Mouse (Mus musculus) urinary bladder, postnatal 36 days (tissue): ENCODE measurements around the gene Ntrk2.

Source experiments
- DNase-seq, 2 experiments: peaks; one replicate each; pipeline ENCODE4 v3.0.0; 2022; ENCODE audit warnings: low spot score in 2 of 2, mixed read lengths in 1 of 2

Ntrk2 gene

DNA sequence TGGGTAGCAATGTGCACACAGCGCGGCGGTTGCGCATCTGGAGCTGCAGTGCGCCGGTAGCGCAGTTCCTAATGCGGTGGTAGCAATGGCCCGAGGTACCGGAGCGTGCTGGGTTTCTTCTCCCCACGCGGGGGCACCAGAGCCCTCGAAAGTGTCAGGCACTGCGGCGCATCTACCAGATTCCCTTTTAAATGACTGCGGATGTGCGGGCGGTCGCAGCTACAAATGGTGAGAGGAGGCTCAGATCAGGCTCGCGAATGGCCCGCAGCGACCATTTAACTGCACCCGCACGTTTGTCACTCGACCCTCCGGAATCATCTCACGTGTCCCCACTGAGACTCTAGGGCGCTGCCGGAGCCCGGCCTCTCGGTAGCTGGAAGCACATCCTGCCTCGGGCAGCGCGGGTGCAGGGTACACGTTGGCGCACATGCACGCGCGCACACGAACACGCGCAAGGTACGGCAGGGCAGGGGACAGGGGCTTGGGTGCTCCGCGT, at the start of gene Ntrk2:
TSS of gene Ntrk2 (plus strand) at position 173 of the 496 bp plus-strand sequence.
- peak; percentile 64 to 79 for DNase-seq

DNA sequence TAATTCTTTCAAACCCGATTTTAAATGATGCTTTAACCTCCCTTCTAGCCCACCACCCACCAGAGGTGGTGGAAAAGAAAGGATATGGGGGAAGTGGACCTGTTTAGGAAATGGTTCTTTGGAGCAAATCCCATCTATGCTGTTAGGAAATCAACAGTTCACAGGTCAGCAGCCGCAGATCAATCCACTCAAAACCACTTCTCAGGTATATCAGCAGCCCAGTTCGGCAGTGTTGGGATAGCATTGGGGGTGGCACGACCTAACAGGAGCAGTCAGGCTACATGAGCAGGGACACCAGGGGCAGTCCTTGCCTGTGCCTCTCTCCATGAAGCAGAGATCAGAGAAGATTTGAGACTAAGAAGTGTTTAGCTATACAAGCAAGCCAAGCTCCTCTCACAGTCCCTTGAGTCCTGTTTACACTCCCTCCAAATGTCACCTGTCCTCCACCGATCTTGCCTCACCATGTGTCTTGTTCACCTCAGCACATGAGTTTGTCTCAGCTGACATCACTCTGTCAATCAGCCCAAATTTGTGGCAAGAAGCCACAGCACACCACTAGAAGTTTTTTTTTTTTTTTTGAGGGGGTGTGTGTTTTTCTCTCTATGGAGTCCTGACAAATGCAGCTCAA, 45.3 kb upstream of the Ntrk2 start:
- DNase-seq: no peak

DNA sequence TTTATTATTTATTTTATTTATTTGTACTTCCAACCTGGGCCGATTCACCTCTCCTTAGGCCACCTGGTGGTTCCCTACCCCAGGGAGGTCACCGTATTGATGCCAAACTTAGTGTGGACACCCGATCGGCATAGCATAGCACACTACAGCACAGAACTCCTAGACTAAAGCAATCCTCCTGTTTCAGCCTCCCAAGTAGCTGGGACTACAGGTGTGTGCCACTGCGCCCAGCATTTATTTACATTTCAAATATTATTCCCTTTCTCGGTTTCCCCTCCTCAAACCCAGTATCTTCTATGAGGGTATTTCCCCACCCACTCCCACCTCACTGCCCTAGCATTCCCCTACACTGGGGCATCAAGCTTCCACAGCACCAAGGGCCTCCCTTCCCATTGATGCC, 38.1 kb upstream of the Ntrk2 start:
- DNase-seq: no peak

DNA sequence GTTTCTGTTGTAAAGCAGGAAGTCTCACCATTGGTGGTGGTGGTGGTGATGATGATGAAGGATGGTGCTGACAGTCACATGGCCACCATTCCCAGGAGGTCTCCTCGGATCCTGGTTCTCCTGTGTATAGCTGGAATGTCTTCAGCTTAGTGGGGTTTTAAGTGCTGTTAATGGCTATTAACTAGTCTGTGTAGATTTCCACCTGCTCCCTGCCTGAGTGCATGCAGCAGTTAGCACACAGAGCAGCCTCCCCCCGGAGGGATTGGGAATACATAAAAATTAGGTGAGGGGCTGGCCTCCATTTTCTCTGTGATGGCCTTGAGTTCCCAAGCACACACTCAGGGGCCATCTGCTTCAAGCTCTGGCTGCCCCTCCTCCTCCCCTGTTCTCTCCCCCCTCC, 36.9 kb upstream of the Ntrk2 start:
- DNase-seq: no peak

DNA sequence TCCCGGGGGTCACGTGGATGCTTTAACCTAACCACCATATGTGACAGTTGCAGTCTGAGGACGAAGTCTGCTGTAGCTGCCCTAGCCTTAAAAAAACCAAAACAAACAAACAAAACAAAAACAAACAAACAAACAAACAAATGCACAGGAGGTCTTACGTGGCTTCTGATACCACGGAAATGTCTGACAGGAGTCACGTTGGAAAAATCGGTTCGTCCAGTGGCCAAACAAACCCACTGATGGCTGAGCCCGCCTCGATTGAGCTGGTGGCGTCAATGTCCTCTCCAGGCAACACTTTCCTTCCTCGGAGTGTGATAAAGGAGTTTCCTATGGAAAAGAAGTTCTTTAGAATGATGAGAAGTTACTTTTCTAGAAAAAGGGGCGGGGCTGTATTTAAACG, 27.1 kb upstream of the Ntrk2 start:
- DNase-seq: no peak

DNA sequence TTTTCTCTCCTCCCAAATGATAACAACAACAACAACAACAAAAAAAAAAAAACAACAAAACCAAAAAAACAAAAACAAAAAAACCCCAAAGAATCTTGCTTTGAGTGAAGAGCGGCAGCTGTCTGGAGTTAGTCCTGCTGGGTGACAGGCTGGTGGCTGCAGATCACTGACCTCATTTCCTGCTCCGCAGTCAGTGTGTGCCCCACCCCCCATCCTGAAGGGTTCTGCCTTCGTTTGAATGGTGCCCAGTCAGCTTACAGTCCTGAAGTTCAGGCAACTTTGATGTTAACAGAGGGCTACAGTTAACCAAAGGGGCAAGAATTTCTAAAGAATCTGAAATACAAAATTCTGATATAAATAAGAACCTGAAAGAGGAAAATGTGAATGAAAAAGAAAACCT, 19.9 kb upstream of the Ntrk2 start:
- no peak for DNase-seq

DNA sequence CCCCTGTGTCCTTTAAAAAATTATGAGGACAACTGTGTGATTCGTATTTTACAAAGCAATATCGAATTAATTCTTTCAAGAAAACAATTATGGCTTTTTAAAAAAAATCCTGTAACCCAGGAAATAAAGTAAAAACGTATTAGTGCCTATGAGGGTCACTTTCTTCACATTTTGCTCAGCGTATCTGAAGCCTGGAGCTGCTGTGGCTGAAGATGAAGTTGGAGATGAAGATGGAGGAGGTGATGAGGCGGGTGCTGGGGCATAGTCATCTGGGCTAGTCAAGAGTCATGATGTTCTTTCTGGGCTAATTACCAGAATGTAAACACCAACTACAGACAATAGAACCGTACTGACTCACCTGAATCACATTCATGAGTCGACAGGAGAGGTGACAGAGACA, 15.6 kb upstream of the Ntrk2 start:
- no peak for DNase-seq

DNA sequence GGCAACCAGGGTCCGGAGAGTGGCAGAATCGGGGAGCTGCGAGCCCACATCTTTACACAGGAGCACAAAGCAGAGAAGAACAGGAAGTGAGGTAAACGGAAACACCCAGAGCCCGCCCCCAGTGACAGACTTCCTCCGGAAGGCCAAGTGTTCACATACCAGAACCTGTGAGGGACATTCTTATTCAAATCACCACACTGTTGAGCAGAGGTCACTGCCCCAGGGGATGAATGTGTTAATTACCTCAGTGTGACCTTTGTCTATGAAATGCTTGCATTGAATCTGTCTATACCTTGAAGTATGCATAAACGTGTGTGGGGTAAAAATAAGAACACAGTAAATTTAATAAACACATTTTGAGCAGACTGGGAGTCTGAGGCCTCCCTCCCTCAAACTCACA, 9.0 kb upstream of the Ntrk2 start:
- no peak for DNase-seq

DNA sequence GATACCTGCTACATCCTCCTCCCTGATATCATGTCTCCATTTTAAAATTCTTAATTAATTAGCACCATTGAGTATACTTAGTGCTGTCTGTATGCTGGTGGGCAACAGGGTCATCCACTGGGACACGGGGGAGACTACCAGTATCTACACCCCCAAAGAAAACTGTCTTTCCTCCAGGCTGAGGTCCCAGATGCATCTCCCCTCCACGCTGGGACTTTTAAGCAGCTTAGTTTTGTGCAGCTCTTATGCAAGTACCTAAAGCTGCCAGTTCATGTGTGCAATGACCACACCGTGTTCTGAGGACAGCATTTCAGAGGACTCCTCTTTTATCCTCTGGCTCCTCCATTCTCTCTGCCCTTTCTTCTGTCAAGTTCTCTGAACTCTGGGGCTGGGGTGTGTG, 5.1 kb upstream of the Ntrk2 start:
- no peak for DNase-seq

DNA sequence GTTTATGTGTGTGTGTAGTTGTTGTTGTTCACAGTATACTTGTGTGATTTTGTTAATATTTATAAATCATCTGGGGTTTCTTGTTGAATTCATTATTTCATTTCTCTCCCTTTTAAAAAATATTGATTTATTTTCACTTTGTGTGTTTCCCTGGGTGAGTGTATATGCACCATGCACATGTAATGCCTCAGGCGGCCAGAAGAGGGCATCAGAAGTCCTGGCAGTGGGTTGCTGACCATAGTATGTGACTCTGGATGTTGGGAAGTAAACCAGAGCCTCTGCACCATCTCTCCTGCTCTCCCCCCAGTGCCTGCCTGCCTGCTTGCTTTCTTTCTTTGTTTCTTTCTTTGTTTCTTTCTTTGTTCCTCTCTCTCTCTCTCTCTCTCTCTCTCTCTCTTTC, 2.5 kb upstream of the Ntrk2 start:
- no peak for DNase-seq

DNA sequence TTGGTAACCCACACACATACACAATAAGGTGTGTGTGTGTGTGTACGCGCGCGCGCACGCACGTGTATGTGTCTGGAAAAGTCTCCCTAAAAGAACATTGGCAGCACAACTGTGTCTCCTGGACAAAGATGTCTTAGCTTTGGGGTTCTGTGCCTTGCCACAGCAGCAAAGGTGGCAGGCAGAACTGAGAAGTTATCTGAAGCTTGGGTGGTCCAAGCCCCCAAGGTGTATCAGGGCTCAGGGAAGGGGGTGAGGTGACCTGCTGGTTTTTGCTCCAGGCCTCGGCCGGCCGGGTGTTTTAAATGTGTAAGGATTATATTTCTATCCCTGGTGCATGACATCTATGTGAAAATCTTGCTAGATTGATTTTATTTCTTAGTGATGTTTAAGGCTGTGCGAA, 536 bp upstream of the Ntrk2 start:
- no peak for DNase-seq

DNA sequence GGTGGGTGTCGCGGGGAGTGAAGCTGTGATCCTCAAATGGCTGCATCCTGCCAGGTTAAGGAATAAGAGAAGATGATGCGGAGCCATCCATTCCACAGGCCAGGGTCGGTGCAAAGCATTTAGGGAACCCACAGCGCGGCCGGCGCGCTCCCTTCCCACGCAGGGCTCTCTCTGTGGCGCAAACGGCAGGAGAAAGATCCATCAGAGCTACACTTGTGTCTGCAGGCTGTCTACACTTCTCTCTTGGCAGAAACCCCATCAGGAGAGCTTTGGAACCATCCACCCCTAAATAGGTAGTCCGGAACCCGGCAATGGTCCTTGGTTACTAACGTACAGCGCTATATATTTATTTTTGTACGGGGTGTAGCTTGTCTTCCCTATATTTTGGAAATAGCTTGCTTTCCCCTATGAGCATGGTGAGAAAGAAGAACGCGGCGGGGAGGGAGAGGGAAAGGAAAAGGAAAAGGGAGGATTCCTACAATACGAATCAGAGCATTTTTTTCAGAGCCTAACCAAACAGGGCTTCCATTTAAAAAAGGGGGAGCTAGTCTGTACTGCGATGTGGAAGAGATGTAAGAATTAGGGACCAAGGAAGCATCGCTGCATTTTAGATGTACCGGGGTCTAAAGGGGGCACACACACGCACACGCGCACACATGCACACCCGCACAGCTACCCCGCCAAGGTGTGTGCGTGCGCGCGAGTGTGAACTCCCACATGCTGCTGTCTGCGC, 693 bp downstream of the Ntrk2 start:
- DNase-seq: no peak

DNA sequence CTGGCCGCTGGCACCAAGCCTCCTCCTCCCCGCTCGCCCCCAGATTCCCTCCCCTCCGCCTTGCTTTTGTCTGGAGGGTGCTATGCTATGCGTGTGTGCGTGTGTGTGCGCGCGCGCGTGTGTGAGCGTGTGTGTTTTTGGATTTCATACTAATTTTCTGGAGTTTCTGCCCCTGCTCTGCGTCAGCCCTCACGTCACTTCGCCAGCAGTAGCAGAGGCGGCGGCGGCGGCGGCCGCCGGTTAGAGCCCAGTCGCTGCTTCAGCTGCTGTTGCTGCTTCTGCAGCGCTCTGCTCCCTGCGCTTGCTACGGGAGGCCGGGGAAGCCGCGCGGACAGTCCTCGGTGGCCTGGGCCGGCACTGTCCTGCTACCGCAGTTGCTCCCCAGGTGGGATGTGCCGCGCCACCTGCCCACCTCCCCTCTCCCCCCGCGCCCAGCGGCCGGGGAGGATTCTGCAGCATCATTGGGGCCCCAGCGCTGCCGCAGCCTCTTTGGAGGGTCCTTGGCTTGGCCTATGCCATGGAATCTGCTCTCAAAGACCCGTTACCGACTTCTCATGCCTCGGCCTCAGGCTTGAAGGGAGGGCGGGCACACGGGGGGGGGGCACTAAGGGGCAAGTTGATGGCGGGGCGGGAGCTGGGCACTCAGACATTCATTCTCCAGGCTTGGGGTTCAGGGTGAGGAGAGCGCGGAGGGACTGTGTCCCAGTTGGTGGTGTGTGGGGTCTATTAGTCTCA, 1.4 kb downstream of the Ntrk2 start:
- peak in 1 of 2 experiments; percentile 5 for DNase-seq

DNA sequence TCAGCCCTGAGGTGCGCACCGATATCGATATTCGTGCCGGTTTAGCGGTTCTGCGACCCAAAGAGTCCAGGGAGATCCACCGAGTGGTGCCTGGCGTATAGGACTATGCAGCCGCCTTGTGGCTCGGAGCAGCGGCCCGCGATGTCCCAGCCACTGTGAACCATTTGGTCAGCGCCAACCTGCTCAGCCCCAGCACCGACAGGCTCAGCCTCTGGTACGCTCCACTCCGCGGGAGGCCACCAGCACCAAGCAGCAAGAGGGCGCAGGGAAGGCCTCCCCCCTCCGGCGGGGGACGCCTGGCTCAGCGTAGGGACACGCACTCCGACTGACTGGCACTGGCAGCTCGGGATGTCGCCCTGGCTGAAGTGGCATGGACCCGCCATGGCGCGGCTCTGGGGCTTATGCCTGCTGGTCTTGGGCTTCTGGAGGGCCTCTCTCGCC, 2.0 kb downstream of the Ntrk2 start:
- peak in 1 of 2 experiments; percentile 15 for DNase-seq

DNA sequence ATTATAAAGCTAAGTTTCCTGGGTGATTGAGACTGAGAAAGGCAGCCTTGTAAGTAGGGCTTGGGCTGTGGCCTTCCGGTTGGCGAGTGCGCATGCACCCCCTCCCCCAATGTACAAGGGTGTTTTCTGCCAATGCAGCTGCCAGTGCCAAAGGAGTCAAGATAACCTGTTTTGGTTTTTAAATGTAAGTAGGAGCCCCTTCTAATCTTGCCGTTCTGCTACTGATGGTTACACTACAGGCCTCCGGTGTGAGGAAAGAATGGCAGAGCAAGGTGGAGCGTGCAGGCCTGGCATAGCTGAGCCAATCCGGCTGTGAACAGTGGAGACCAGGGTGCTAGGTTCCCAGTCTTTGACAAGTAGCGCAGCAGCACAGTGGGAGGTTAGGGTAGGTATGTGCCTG, 3.6 kb downstream of the Ntrk2 start:
- DNase-seq: no peak

DNA sequence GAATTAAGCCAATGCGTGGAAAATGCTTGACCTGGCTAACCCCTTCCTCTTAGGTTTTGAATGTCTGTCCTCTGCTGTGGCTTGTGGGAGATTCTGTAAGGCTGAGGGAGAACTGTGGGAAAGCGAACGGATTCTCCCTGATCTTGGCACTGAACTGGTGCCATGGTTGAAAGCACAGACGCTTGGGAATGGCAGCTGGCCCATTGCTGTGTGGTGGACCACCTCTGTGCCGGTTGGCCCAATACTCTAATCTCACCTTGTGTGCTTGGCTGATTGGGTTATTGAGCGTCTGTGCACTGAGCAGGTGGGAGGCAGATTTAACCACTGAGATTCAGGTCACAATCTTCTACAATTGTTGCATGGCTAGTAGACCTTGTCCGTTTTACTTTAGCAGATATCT, 18.4 kb downstream of the Ntrk2 start:
- DNase-seq: no peak

DNA sequence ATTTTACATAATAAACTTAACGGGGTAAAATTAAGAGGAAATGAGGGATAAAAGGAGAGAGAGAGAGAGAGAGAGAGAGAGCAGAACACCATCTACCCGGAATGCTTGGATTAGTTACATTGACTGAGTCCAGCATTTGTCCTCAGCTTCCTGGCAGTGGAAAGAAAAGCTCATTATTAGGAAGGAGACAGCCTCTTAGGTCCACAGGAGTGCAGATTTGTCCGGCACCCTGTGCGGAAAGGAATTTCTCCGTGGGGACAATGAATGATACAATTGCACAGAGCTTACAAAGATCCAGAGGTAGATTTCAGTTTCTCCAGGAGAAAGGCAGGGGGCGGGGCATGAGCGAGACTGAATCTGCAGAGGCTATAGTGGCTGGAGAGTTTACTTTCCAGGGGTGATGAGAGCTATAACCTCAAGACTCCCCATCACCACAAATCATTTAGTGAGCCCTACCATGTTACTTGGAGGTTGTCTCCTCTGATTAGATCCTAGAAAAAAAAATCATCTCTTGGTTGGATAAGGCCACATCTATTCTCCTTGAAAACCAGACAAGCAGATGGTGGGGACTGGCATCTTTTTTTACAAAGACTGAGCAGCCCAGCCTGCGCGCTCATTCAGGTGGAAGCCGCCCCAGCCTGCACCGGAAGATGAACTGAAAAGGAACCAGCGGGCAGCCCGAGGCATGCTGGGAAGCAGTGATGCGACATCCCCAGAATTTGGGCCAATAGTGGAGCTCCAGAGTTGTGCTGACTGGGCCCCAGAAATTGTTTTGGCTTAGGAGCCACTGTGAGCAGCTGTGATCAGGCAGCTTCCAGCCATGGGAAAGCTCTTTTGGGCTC, 20.2 kb downstream of the Ntrk2 start:
- no peak for DNase-seq

DNA sequence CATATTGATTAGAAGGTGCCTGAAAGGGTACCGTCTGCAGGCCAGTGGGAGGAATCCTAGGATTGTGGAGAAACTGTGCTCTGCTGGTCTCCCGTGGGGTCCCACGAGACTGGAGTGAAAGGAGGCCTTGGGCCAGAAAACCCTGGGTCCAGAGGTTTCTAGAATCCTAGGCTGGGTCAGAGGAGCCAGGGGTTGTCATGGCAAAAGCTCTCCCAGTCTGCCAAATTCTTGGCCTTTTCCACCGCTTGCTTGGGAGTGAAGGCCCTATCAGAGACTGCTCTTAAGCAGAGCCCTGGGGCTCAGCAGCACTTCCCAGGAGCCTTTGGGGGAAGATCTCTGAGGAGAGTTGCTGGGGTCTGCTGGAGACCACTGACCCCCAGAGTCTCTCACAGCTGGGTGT, 25.6 kb downstream of the Ntrk2 start:
- no peak for DNase-seq

DNA sequence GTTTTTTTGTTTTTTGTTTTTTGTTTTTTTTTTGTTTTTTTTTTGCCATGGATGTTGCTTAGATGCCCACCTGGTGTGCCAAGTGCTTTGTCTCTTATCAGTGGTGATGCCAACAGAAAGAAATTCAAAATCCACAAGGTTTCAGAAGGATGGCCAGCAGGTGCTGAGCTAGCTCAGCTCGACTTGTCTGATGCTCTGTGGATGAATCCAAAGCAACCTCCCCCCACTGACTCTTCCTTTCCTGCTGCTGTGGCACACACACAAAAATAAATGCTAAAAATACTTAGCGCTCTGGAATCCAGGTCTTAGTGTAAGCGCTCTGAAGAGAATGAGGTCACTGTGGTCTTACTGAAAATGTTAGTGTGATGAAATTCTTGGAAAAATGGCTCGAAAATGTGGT, 28.4 kb downstream of the Ntrk2 start:
- no peak for DNase-seq

DNA sequence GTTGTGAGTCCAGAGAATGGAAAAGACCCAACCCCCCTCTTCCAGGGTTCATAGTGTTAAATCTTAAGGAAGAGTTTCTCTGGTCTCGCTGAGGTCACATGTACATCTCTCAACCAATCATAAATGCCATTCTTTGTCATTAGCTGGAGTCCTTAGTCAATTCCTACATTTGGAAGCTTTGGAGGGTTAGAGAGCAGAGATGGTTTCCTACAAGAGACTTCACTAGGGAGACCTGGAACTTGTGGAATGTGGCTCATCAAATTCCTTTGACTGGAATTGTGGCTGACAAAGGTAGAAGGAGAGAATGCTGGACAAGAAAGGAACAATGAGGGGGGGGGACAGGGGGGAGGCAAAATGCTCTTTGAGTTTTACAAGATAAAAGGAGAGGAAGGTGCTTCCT, 30.5 kb downstream of the Ntrk2 start:
- DNase-seq: no peak

DNA sequence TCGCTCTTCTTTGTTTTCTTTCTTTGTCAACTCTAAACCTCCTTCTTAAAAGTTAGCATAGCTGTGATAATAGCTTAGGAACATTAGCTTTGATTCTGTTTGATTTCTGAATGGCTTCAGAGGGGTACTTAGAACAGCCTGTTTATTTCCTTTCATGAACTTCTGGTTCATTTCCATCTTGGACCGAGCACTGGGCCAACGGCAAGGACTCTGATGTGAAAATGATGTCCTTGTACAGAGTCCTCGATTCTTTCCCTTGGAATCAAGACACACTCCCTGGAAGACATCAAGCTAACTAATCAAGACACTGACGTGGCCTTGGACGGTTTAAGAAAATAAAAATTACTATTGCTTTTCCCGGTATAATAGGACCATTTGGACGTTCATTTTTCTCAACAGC, 31.7 kb downstream of the Ntrk2 start:
- DNase-seq: no peak
